7 mouse cellular contexts compared by ENCODE assay signal in the genomic region with DNA sequence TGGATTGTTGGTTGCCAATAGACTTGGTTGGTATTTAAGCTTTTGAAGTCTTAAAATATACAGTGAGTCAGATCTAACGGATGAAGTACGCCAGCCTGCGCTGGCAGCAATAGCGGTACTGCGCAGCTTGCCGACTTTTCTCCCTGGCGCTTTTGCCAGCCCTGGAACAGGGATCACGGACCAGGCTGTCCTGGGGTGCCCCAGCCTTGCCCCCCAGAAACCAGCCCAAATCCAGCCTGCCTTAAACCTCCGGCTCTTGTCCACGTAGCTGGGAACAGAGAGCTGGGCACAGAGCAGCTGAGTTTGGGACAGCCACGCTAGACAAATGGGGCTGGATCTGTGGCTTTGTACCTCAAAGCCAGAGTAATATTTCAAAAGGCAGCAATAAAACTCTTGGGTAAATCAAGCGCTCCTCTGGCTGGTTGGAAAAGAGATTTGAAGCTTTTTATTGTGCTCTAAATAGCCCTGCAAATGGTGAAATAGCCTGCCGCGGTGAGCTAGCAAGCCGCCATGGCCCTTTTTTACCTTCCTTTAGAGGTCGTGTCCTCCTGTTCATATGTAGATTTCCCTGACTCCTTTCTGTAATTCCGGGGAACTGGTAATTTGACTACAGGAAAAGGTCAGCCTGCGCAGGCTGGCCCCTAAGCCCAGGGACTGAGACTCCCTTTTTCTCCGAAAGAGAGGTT. TPM values are rescaled to one million over a fixed set of nuclear protein-coding genes. Genes with fewer than 3 reads are reported as not detected.
A peak's percentile ranks its signal among the peaks of the same experiment; 100 is the strongest.
DNase-seq lines count a peak whose midpoint lies in the region; ATAC-seq and TF ChIP-seq lines count a peak whose summit lies in the region.

No protein-coding gene starts in this region.

- H3K79me2 ChIP-seq in liver, adult 2 months (ENCODE audit: control insufficient read depth, insufficient read depth, low read length): peaks cover 10% of the 10 kb centered on the region; the same call in 1 of the 2 replicates

- H3K9ac ChIP-seq in liver, adult 2 months (ENCODE audit: low read depth, low read length): peak overlapping the region; percentile 62
- no peak overlapping the region; the same call in 1 of the 2 replicates for H3K9ac ChIP-seq in heart, embryonic 14.5 days (ENCODE audit: low read length)

- peak overlapping the region; percentile 47 for H3K4me3 ChIP-seq in liver, adult 2 months (ENCODE audit: insufficient read depth, low read depth, low read length)
- peak overlapping the region; percentile 49 for H3K4me3 ChIP-seq in bone marrow macrophage, adult 2 months (ENCODE audit: insufficient read depth, low read length)
- H3K4me3 ChIP-seq in heart, embryonic 14.5 days (ENCODE audit: control insufficient read depth in 1 of 2, insufficient read depth in 1 of 2, low read depth in 1 of 2, low read length in 2 of 2): peak overlapping the region in 1 of 2 experiments; percentile 15; a peak in 2 of 4 replicates

- 0 out of 2 replicates have a peak, but pooled peaks cover 2% of the 10 kb centered on the region for H3K27me3 ChIP-seq in liver, adult 2 months (ENCODE audit: control insufficient read depth, insufficient read depth, low read length)
- H3K27me3 ChIP-seq in heart, embryonic 14.5 days (ENCODE audit: control insufficient read depth, insufficient read depth, low read length): peaks cover 82% of the 10 kb centered on the region

- 7% methylated on average over 19 of the region's 19 CpGs for WGBS in liver, adult 2 months
- WGBS in heart, embryonic 14.5 days: 4% methylated on average over 19 of the region's 19 CpGs

- no peak for TF ChIP-seq POLR2A in liver, adult 2 months (IDR thresholded peaks at IDR 0.05; ENCODE audit: extremely low read depth, insufficient read depth, low read length)
- no peak for TF ChIP-seq POLR2A in bone marrow macrophage, adult 2 months (IDR thresholded peaks at IDR 0.05; ENCODE audit: borderline replicate concordance, low read depth, low read length)

- intact Hi-C loops in left cerebral cortex, postnatal 25 days (cut with DNase I): loop anchor here (5.0 to 10.0 kb wide), 5 partner anchors 151 to 421 kb away; a partner anchor contains a TSS

- DNase-seq in liver, adult 2 months (ENCODE audit: extremely low read depth, low read depth, low spot score): peak; percentile 57
- no peak for DNase-seq in liver
- DNase-seq in left cerebral cortex, postnatal 25 days (ENCODE audit: low spot score in 2 of 2): peak; percentile 38 to 45
- DNase-seq in mesoderm, embryonic 11.5 days (ENCODE audit: low read depth, low spot score): peak; percentile 64
- no peak for DNase-seq in T-cell, adult 2 months (ENCODE audit: low spot score)

- H3K27ac ChIP-seq in liver, adult 2 months (replicated peaks; ENCODE audit: insufficient read depth, low read depth, low read length): peak overlapping the region; percentile 47
- H3K27ac ChIP-seq in bone marrow macrophage, adult 2 months (ENCODE audit: insufficient read depth, low read depth, low read length): no peak overlapping the region
- no peak overlapping the region for H3K27ac ChIP-seq in heart, embryonic 14.5 days (replicated peaks in 1 of 2; ENCODE audit: control insufficient read depth in 1 of 2, insufficient read depth in 1 of 2, low read depth in 2 of 2, low read length in 2 of 2)

- no peaks in the 10 kb centered on the region for H3K36me3 ChIP-seq in liver, adult 2 months (ENCODE audit: control insufficient read depth, insufficient read depth, low read length)
- H3K36me3 ChIP-seq in heart, embryonic 14.5 days (ENCODE audit: control insufficient read depth, insufficient read depth, low read length): no peaks in the 10 kb centered on the region

- peak overlapping the region; percentile 51 for H3K4me2 ChIP-seq in heart, embryonic 14.5 days (ENCODE audit: low read length)

- ATAC-seq in heart, embryonic 14.5 days (ENCODE audit: insufficient number of reproducible peaks, insufficient read depth, low FRiP score, low read depth): no peak

- no peaks in the 10 kb centered on the region for H3K9me3 ChIP-seq in heart, embryonic 14.5 days (ENCODE audit: control insufficient read depth, low read length)

- H3K4me1 ChIP-seq in liver, adult 2 months (ENCODE audit: control insufficient read depth, insufficient read depth, low read length): peaks cover 25% of the 10 kb centered on the region
- H3K4me1 ChIP-seq in bone marrow macrophage, adult 2 months (ENCODE audit: control insufficient read depth, insufficient read depth, low read length): peaks cover 31% of the 10 kb centered on the region
- no peaks in the 10 kb centered on the region; a peak in 1 of 4 replicates for H3K4me1 ChIP-seq in heart, embryonic 14.5 days (ENCODE audit: control insufficient read depth in 2 of 2, insufficient read depth in 2 of 2, low read length in 2 of 2)

- TF ChIP-seq CTCF in liver, adult 2 months (IDR thresholded peaks at IDR 0.05; ENCODE audit: low read depth, low read length): no peak
- no peak for TF ChIP-seq CTCF in bone marrow macrophage, adult 2 months (IDR thresholded peaks at IDR 0.05; ENCODE audit: low read depth, low read length)

RNA-seq across cellular contexts. Expression of a gene that starts 6.2 kb away (rescaled TPM):
- 12.8 and 15.6 TPM in 2 replicates for total RNA-seq in liver, adult 2 months (2014; rRNA removed)
- polyA plus RNA-seq in liver, adult 2 months (2012; rRNA removed): 3.9 and 4.0 TPM in 2 replicates
- polyA plus RNA-seq in bone marrow macrophage, adult 2 months (2012; ENCODE audit: insufficient read depth, insufficient read length, missing spikeins): 253 and 257 TPM in 2 replicates
- 15.2 and 16.0 TPM in 2 replicates for polyA plus RNA-seq in heart, embryonic 14.5 days (2014; fragmentation: Nextera tagmentation; extraction: Ambion mirVana)
- total RNA-seq in left cerebral cortex, postnatal 25 days (2021): 10 to 100 TPM in 1 of 2 experiments, 1 to 10 TPM in 1; 9.1 to 10.8 TPM

Comparison
In these comparisons a context has a peak if more than half of its experiments do, and no peak if none do; other contexts are left out.
1. DNase-seq: peak in liver, adult 2 months (single experiment), left cerebral cortex, postnatal 25 days (2 of 2) and mesoderm, embryonic 11.5 days (single experiment); none in liver (single experiment) and T-cell, adult 2 months (single experiment).
2. RNA of a gene that starts 6.2 kb away (polyA plus RNA-seq): 253 to 257 TPM in bone marrow macrophage, adult 2 months; 15.2 to 16.0 TPM in heart, embryonic 14.5 days and 3.9 to 4.0 TPM in liver, adult 2 months; every median in the first group is over 10 times any median in the second.